Mouse (Mus musculus): ENCODE data around the gene Clk2.

GRCm38 (mm10) chr3:89213803-89214530, 49.4 kb downstream of the Clk2 start:
- TF ChIP-seq POLR2A (IDR thresholded peaks at IDR 0.05; ENCODE audit: extremely low read depth, insufficient read depth, low read length): peak; percentile 57; the same call in 1 of the 2 replicates
- no peak for TF ChIP-seq CTCF (IDR thresholded peaks at IDR 0.05; ENCODE audit: extremely low read depth, insufficient read depth, low read length)

All from cortical plate, adult 2 months (tissue).